Mouse (Mus musculus) hindbrain, embryonic 10.5 days (tissue): Measurements from ENCODE around the gene Pcsk5. TPM values are rescaled to one million over a fixed set of nuclear protein-coding genes. Genes with fewer than 3 reads are reported as not detected.

Experiments
- DNase-seq: peaks from one replicate; pipeline ENCODE4 v3.0.0-alpha.2; 2017; ENCODE audit warnings: low spot score
- H3K27ac ChIP-seq: fragments of 300-500 bp; sonication (generic); 2 replicates; pipeline ENCODE4 v1.5.1; 2016; ENCODE audit warnings: mild to moderate bottlenecking, moderate library complexity
- H3K27me3 ChIP-seq: fragments of 300-500 bp; sonication (generic); 2 replicates; pipeline ENCODE4 v1.6.1; 2016; ENCODE audit warnings: mild to moderate bottlenecking; ENCODE audit not compliant: poor library complexity, insufficient read depth, severe bottlenecking
- H3K36me3 ChIP-seq: fragments of 300-500 bp; sonication (generic); 2 replicates; pipeline ENCODE4 v1.6.1; 2016; ENCODE audit warnings: mild to moderate bottlenecking, moderate library complexity
- H3K4me1 ChIP-seq: fragments of 300-500 bp; sonication (generic); replicated peaks from 2 replicates; pipeline ENCODE4 v1.6.1; 2016; ENCODE audit warnings: mild to moderate bottlenecking
- H3K4me3 ChIP-seq: fragments of 300-500 bp; sonication (generic); 2 replicates; pipeline ENCODE4 v1.5.1; 2016; ENCODE audit warnings: mild to moderate bottlenecking, moderate library complexity
- H3K9me3 ChIP-seq: fragments of 300-500 bp; sonication (generic); 2 replicates; pipeline ENCODE4 v1.6.1; 2016; ENCODE audit warnings: mild to moderate bottlenecking, moderate library complexity
- WGBS: fragments of 180-500 bp; shearing (Covaris S2); methylation state at CpG from one replicate; pipeline ENCODE4 v1.1.7; 2016; 5-methylcytosine and 5-hydroxymethylcytosine counted together
- polyA plus RNA-seq: library from polyadenylated mRNA; unstranded; fragments of >200 nt; fragmentation: Nextera tagmentation; extraction: Ambion mirVana; gene quantifications from 2 replicates; pipeline ENCODE4 v1.2.1, GENCODE M21; 2016

Pcsk5 gene
- polyA plus RNA-seq, 1 experiment from 2014 or later, result 7.5 TPM

- 85% methylated on average over 4 of the region's 4 CpGs for WGBS
These were observed 260.0 kb downstream of the Pcsk5 start for GRCm38 (mm10) chr19:17577412-17577811.

GRCm38 (mm10) chr19:17574564-17574963, 262.9 kb downstream of the Pcsk5 start:
- 91% methylated on average over 5 of the region's 5 CpGs for WGBS
- no peak overlapping the region for H3K4me3 ChIP-seq
- no peak overlapping the region for H3K27ac ChIP-seq
- H3K27me3 ChIP-seq, result no peaks in the 10 kb centered on the region
- H3K4me1 ChIP-seq, result no peaks in the 10 kb centered on the region
- no peaks in the 10 kb centered on the region for H3K36me3 ChIP-seq
- H3K9me3 ChIP-seq, result no peaks in the 10 kb centered on the region
- DNase-seq, result no peak

More at GRCm38 (mm10) chr19:17577412-17577811, 260.0 kb downstream of the Pcsk5 start:
- Histone ChIP-seq H3K4me1 (no peaks in the 10 kb centered on the region), H3K27ac (no peak overlapping the region), H3K9me3 (no peaks in the 10 kb centered on the region), H3K4me3 (no peak overlapping the region), H3K27me3 (no peaks in the 10 kb centered on the region), H3K36me3 (no peaks in the 10 kb centered on the region)
- DNase-seq, result no peak

GRCm38 (mm10) chr19:17572315-17572714, 265.1 kb downstream of the Pcsk5 start:
- WGBS, result 94% methylated on average over 8 of the region's 8 CpGs

GRCm38 (mm10) chr19:17570936-17571335, 266.5 kb downstream of the Pcsk5 start:
- WGBS, result 86% methylated on average over 2 of the region's 2 CpGs
- no peak for DNase-seq
- no peaks in the 10 kb centered on the region for H3K36me3 ChIP-seq

More at GRCm38 (mm10) chr19:17572315-17572714, 265.1 kb downstream of the Pcsk5 start:
- Histone ChIP-seq H3K9me3 (no peaks in the 10 kb centered on the region), H3K4me3 (no peak overlapping the region), H3K36me3 (no peaks in the 10 kb centered on the region), H3K27me3 (no peaks in the 10 kb centered on the region), H3K4me1 (no peaks in the 10 kb centered on the region), H3K27ac (no peak overlapping the region)
- DNase-seq, result no peak

GRCm38 (mm10) chr19:17567264-17567663, 270.2 kb downstream of the Pcsk5 start:
- H3K9me3 ChIP-seq, result no peaks in the 10 kb centered on the region
- no peak overlapping the region for H3K27ac ChIP-seq
- no peak overlapping the region for H3K4me3 ChIP-seq
- no peak for DNase-seq
- no peaks in the 10 kb centered on the region for H3K36me3 ChIP-seq
- H3K27me3 ChIP-seq, result no peaks in the 10 kb centered on the region
- WGBS, result 87% methylated on average over 3 of the region's 3 CpGs
- H3K4me1 ChIP-seq, result no peaks in the 10 kb centered on the region

More at GRCm38 (mm10) chr19:17570936-17571335, 266.5 kb downstream of the Pcsk5 start:
- H3K4me1 ChIP-seq, result no peaks in the 10 kb centered on the region
- no peak overlapping the region for H3K4me3 ChIP-seq
- H3K9me3 ChIP-seq, result no peaks in the 10 kb centered on the region
- no peaks in the 10 kb centered on the region for H3K27me3 ChIP-seq
- H3K27ac ChIP-seq, result no peak overlapping the region

- 82% methylated on average over 4 of the region's 4 CpGs for WGBS
- Histone ChIP-seq H3K36me3 (no peaks in the 10 kb centered on the region), H3K4me1 (no peaks in the 10 kb centered on the region), H3K27ac (no peak overlapping the region), H3K9me3 (no peaks in the 10 kb centered on the region), H3K4me3 (no peak overlapping the region), H3K27me3 (no peaks in the 10 kb centered on the region)
- no peak for DNase-seq
These were observed 271.3 kb downstream of the Pcsk5 start for GRCm38 (mm10) chr19:17566097-17566496.

- H3K27me3 ChIP-seq, result no peaks in the 10 kb centered on the region
- H3K4me1 ChIP-seq, result no peaks in the 10 kb centered on the region
- H3K9me3 ChIP-seq, result no peaks in the 10 kb centered on the region
- H3K4me3 ChIP-seq, result no peak overlapping the region
- WGBS, result 76% methylated on average over 2 of the region's 2 CpGs
- no peak overlapping the region for H3K27ac ChIP-seq
- no peak for DNase-seq
- H3K36me3 ChIP-seq, result no peaks in the 10 kb centered on the region
These were observed 278.7 kb downstream of the Pcsk5 start for GRCm38 (mm10) chr19:17558764-17559163.

- no peak overlapping the region for H3K4me3 ChIP-seq
- DNase-seq, result no peak
- no peaks in the 10 kb centered on the region for H3K9me3 ChIP-seq
- no peak overlapping the region for H3K27ac ChIP-seq
- no peaks in the 10 kb centered on the region for H3K4me1 ChIP-seq
- no peaks in the 10 kb centered on the region for H3K27me3 ChIP-seq
- no peaks in the 10 kb centered on the region for H3K36me3 ChIP-seq
- 93% methylated on average over 7 of the region's 7 CpGs for WGBS
These were observed 282.3 kb downstream of the Pcsk5 start for GRCm38 (mm10) chr19:17555159-17555558.

GRCm38 (mm10) chr19:17554571-17554970, 282.9 kb downstream of the Pcsk5 start:
- Histone ChIP-seq H3K4me1 (no peaks in the 10 kb centered on the region), H3K27me3 (no peaks in the 10 kb centered on the region), H3K4me3 (no peak overlapping the region), H3K27ac (no peak overlapping the region), H3K9me3 (no peaks in the 10 kb centered on the region), H3K36me3 (no peaks in the 10 kb centered on the region)
- WGBS, result 93% methylated on average over 2 of the region's 2 CpGs
- no peak for DNase-seq

GRCm38 (mm10) chr19:17553396-17554100, 283.9 kb downstream of the Pcsk5 start:
- H3K4me1 ChIP-seq, result no peaks in the 10 kb centered on the region
- no peaks in the 10 kb centered on the region for H3K9me3 ChIP-seq
- no peak overlapping the region for H3K27ac ChIP-seq
- H3K27me3 ChIP-seq, result no peaks in the 10 kb centered on the region
- H3K36me3 ChIP-seq, result no peaks in the 10 kb centered on the region
- no peak overlapping the region for H3K4me3 ChIP-seq
- no peak for DNase-seq

- no peak for DNase-seq
- WGBS, result 85% methylated on average over 4 of the region's 4 CpGs
- no peaks in the 10 kb centered on the region for H3K4me1 ChIP-seq
- no peaks in the 10 kb centered on the region for H3K36me3 ChIP-seq
- no peak overlapping the region for H3K4me3 ChIP-seq
- no peaks in the 10 kb centered on the region for H3K27me3 ChIP-seq
- no peaks in the 10 kb centered on the region for H3K9me3 ChIP-seq
- no peak overlapping the region for H3K27ac ChIP-seq
These were observed 308.5 kb downstream of the Pcsk5 start for GRCm38 (mm10) chr19:17528746-17529532.

- DNase-seq, result no peak
- no peaks in the 10 kb centered on the region for H3K36me3 ChIP-seq
- no peaks in the 10 kb centered on the region for H3K27me3 ChIP-seq
- no peaks in the 10 kb centered on the region for H3K4me1 ChIP-seq
- WGBS, result 80% methylated on average over 1 of the region's 1 CpGs
- no peaks in the 10 kb centered on the region for H3K9me3 ChIP-seq
- H3K27ac ChIP-seq, result no peak overlapping the region
- H3K4me3 ChIP-seq, result no peak overlapping the region
These were observed 311.9 kb downstream of the Pcsk5 start for GRCm38 (mm10) chr19:17525558-17525957.

- DNase-seq, result no peak
- Histone ChIP-seq H3K27ac (no peak overlapping the region), H3K9me3 (no peaks in the 10 kb centered on the region), H3K4me1 (no peaks in the 10 kb centered on the region), H3K36me3 (no peaks in the 10 kb centered on the region), H3K27me3 (no peaks in the 10 kb centered on the region), H3K4me3 (no peak overlapping the region)
- WGBS, result 63% methylated on average over 3 of the region's 3 CpGs
These were observed 323.0 kb downstream of the Pcsk5 start for GRCm38 (mm10) chr19:17514456-17514855.
